Mouse (Mus musculus) cerebellum, adult 2 months (tissue): ENCODE measurements at regions not wholly inside any gene's neighbourhood (a gene's known extent, or its start where the extent isn't known, plus 50 kb on each side); places are given as distances from the start of the nearest gene placed in this dataset.

Source experiments
- CTCF ChIP-seq: fragments of 200-500 bp; IDR thresholded peaks from 2 replicates; pipeline ENCODE4 v1.5.1; 2011; ENCODE audit warnings: low read depth, mild to moderate bottlenecking, control low read depth, low read length, moderate library complexity, borderline replicate concordance; ENCODE audit not compliant: insufficient read depth
- POLR2A ChIP-seq: fragments of 200-500 bp; IDR thresholded peaks from 2 replicates; pipeline ENCODE4 v1.6.1; 2011; ENCODE audit warnings: low read length, control low read depth, borderline replicate concordance; ENCODE audit not compliant: insufficient read depth

GRCm38 (mm10) chrX:10896193-10896955 lies 181.6 kb downstream of the Mid1ip1 start:
- TF ChIP-seq POLR2A (no peak), CTCF (no peak)
